Mouse (Mus musculus) stomach, embryonic 15.5 days (tissue): ENCODE data around the gene Rasl11b. TPM values are rescaled to one million over a fixed set of nuclear protein-coding genes. Genes with fewer than 3 reads are reported as not detected.

Source experiments
- ATAC-seq: fragments of 200-750 bp; cut with Nextera tagmentation; 2 replicates; pipeline ENCODE4 v1.8.0; 2017; ENCODE audit warnings: low read depth, moderate number of reproducible peaks, moderate TSS enrichment; ENCODE audit not compliant: insufficient read depth, low FRiP score
- H3K27ac ChIP-seq: fragments of 300-500 bp; sonication (generic); 2 replicates; pipeline ENCODE4 v1.5.1; 2015; ENCODE audit warnings: mild to moderate bottlenecking, inconsistent platforms
- H3K27me3 ChIP-seq: fragments of 300-500 bp; sonication (generic); replicated peaks from 2 replicates; pipeline ENCODE4 v1.6.1; 2015; ENCODE audit warnings: inconsistent platforms
- H3K36me3 ChIP-seq: fragments of 300-500 bp; sonication (generic); 2 replicates; pipeline ENCODE4 v1.6.1; 2015; ENCODE audit warnings: inconsistent platforms
- H3K4me1 ChIP-seq: fragments of 300-500 bp; sonication (generic); 2 replicates; pipeline ENCODE4 v1.6.1; 2015; ENCODE audit warnings: inconsistent platforms
- H3K4me2 ChIP-seq: fragments of 300-500 bp; sonication (generic); 2 replicates; pipeline ENCODE4 v1.6.1; 2015; ENCODE audit warnings: mild to moderate bottlenecking, inconsistent platforms
- H3K4me3 ChIP-seq: fragments of 300-500 bp; sonication (generic); replicated peaks from 2 replicates; pipeline ENCODE4 v1.5.1; 2015; ENCODE audit warnings: inconsistent platforms
- H3K9ac ChIP-seq: fragments of 300-500 bp; sonication (generic); 2 replicates; pipeline ENCODE4 v1.6.1; 2015; ENCODE audit warnings: inconsistent platforms
- H3K9me3 ChIP-seq: fragments of 300-500 bp; sonication (generic); 2 replicates; pipeline ENCODE4 v1.6.1; 2016; ENCODE audit warnings: inconsistent platforms
- WGBS: fragments of 180-500 bp; shearing (Covaris S2); methylation state at CpG from one replicate; pipeline ENCODE4 v1.1.7; 2015; 5-methylcytosine and 5-hydroxymethylcytosine counted together
- polyA plus RNA-seq: library from polyadenylated mRNA; unstranded; fragments of >200 nt; fragmentation: Nextera tagmentation; extraction: Ambion mirVana; gene quantifications from 2 replicates; pipeline ENCODE4 v1.2.1, GENCODE M21; 2015

The Rasl11b gene
- polyA plus RNA-seq: 47.9 and 50.3 TPM in 2 replicates

- H3K9ac ChIP-seq: peak within 1 kb of the TSS; percentile 98
- ATAC-seq: peak; percentile 91
- H3K9me3 ChIP-seq: no peaks in the 10 kb centered on the region
- peak within 1 kb of the TSS; percentile 97 for H3K4me3 ChIP-seq
- peaks cover 34% of the 10 kb centered on the region for H3K4me1 ChIP-seq
- H3K27me3 ChIP-seq: no peaks in the 10 kb centered on the region
- H3K27ac ChIP-seq: peak within 1 kb of the TSS; percentile 83
- under 1% methylated on average over 75 of the region's 82 CpGs for WGBS
- peak within 1 kb of the TSS; percentile 98 for H3K4me2 ChIP-seq
- H3K36me3 ChIP-seq: 0 out of 2 replicates have a peak, but pooled peaks cover 5% of the 10 kb centered on the region
Measured at GRCm38 (mm10) chr5:74194841-74195613, at the start of gene Rasl11b. Rasl11b (plus strand) TSS chr5:74195286.

- Histone ChIP-seq H3K36me3 (no peaks in the 10 kb centered on the region), H3K9me3 (no peaks in the 10 kb centered on the region), H3K4me1 (no peaks in the 10 kb centered on the region), H3K27ac (0 out of 2 replicates have a peak overlapping the region, but pooled peaks have one; percentile 28), H3K4me3 (no peak overlapping the region), H3K9ac (no peak overlapping the region), H3K4me2 (no peak overlapping the region), H3K27me3 (no peaks in the 10 kb centered on the region)
- 72% methylated on average over 10 of the region's 10 CpGs for WGBS
- no peak for ATAC-seq
Measured at GRCm38 (mm10) chr5:74147631-74148030, 47.5 kb upstream of the Rasl11b start.

DNA sequence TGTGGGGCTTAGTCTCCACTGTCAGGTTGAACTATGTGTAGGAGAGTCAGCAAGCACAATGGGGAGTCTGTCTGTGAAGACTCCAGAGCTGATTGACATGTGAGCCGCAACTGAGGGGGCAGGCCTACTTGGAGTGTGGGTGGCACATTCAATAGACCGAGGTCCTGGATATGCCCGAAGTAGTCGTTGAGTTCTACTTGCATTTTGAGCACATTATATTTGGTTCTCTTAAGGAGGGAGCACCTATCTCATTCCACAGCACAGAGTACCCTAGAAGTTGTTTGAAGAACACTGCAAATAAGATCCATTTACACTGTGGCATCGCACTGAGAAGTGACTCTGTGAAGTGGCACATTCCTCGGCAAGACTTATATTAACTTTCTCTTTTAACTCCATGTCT is 45.1 kb upstream of the Rasl11b start:
- Histone ChIP-seq H3K27ac (no peak overlapping the region), H3K4me1 (no peaks in the 10 kb centered on the region)
- WGBS: 78% methylated on average over 6 of the region's 6 CpGs

GRCm38 (mm10) chr5:74151774-74152173 is 43.3 kb upstream of the Rasl11b start:
- Histone ChIP-seq H3K4me1 (no peaks in the 10 kb centered on the region), H3K27me3 (no peaks in the 10 kb centered on the region), H3K9ac (no peak overlapping the region), H3K4me2 (no peak overlapping the region), H3K27ac (no peak overlapping the region), H3K9me3 (no peaks in the 10 kb centered on the region), H3K4me3 (no peak overlapping the region), H3K36me3 (no peaks in the 10 kb centered on the region)
- 79% methylated on average over 11 of the region's 11 CpGs for WGBS
- no peak for ATAC-seq

More for the DNA sequence above, 45.1 kb upstream of the Rasl11b start:
- no peak overlapping the region for H3K9ac ChIP-seq
- no peaks in the 10 kb centered on the region for H3K9me3 ChIP-seq
- no peak overlapping the region for H3K4me3 ChIP-seq
- no peaks in the 10 kb centered on the region for H3K27me3 ChIP-seq
- no peaks in the 10 kb centered on the region for H3K36me3 ChIP-seq
- H3K4me2 ChIP-seq: no peak overlapping the region
- no peak for ATAC-seq

GRCm38 (mm10) chr5:74155860-74156351 is 39.2 kb upstream of the Rasl11b start:
- no peak; the same call in 1 of the 2 replicates for ATAC-seq
- WGBS: 57% methylated on average over 7 of the region's 7 CpGs
- no peak overlapping the region for H3K9ac ChIP-seq
- H3K36me3 ChIP-seq: no peaks in the 10 kb centered on the region
- no peak overlapping the region for H3K4me3 ChIP-seq
- H3K4me2 ChIP-seq: no peak overlapping the region
- peaks cover 14% of the 10 kb centered on the region for H3K4me1 ChIP-seq
- no peaks in the 10 kb centered on the region for H3K27me3 ChIP-seq
- no peak overlapping the region for H3K27ac ChIP-seq
- H3K9me3 ChIP-seq: no peaks in the 10 kb centered on the region

GRCm38 (mm10) chr5:74158929-74159632 is 36.0 kb upstream of the Rasl11b start:
- H3K27ac ChIP-seq: no peak overlapping the region

DNA sequence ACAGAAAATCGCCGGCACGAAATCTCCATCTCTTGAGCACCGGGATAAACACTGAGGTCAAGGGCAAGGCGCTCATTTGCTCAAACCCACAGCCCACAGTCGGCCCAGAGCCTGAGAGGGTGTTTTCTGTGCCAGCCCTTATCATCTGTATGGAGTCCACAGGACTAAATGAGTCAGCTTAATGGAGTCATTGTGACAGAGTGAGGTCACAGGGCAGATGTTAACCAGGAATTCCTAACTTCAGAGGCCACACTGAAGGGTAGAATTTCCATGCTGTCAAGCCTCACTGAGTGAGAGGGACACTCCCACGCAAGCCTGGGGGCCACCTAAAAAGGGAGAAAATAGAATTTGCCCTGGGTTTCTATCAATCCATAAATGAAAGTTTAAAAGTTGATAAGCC is 35.2 kb upstream of the Rasl11b start:
- WGBS: 19% methylated on average over 7 of the region's 7 CpGs
- H3K27me3 ChIP-seq: no peaks in the 10 kb centered on the region
- no peaks in the 10 kb centered on the region for H3K36me3 ChIP-seq
- H3K4me2 ChIP-seq: no peak overlapping the region
- no peak overlapping the region for H3K4me3 ChIP-seq
- H3K9ac ChIP-seq: no peak overlapping the region
- ATAC-seq: no peak
- peaks cover 34% of the 10 kb centered on the region for H3K4me1 ChIP-seq
- peak overlapping the region; percentile 80; the same call in 1 of the 2 replicates for H3K27ac ChIP-seq
- H3K9me3 ChIP-seq: no peaks in the 10 kb centered on the region

More at GRCm38 (mm10) chr5:74158929-74159632, 36.0 kb upstream of the Rasl11b start:
- H3K4me3 ChIP-seq: no peak overlapping the region
- WGBS: 70% methylated on average over 6 of the region's 6 CpGs
- ATAC-seq: no peak
- no peak overlapping the region for H3K4me2 ChIP-seq
- H3K9me3 ChIP-seq: no peaks in the 10 kb centered on the region
- peaks cover 34% of the 10 kb centered on the region for H3K4me1 ChIP-seq
- H3K27me3 ChIP-seq: no peaks in the 10 kb centered on the region
- H3K36me3 ChIP-seq: no peaks in the 10 kb centered on the region
- H3K9ac ChIP-seq: no peak overlapping the region

GRCm38 (mm10) chr5:74160349-74160748 is 34.7 kb upstream of the Rasl11b start:
- Histone ChIP-seq H3K4me2 (no peak overlapping the region), H3K4me3 (no peak overlapping the region), H3K27me3 (no peaks in the 10 kb centered on the region), H3K4me1 (peaks cover 34% of the 10 kb centered on the region), H3K36me3 (no peaks in the 10 kb centered on the region), H3K9me3 (no peaks in the 10 kb centered on the region), H3K9ac (no peak overlapping the region), H3K27ac (peak overlapping the region; percentile 80; the same call in 1 of the 2 replicates)
- WGBS: 38% methylated on average over 4 of the region's 4 CpGs
- no peak for ATAC-seq

GRCm38 (mm10) chr5:74161297-74161926 is 33.7 kb upstream of the Rasl11b start:
- H3K9ac ChIP-seq: no peak overlapping the region
- H3K4me3 ChIP-seq: 0 out of 2 replicates have a peak overlapping the region, but pooled peaks have one; percentile 1
- peaks cover 34% of the 10 kb centered on the region for H3K4me1 ChIP-seq
- peak overlapping the region; percentile 48 for H3K4me2 ChIP-seq
- no peaks in the 10 kb centered on the region for H3K27me3 ChIP-seq
- H3K9me3 ChIP-seq: no peaks in the 10 kb centered on the region
- peak; percentile 84 for ATAC-seq
- 13% methylated on average over 15 of the region's 15 CpGs for WGBS
- H3K36me3 ChIP-seq: no peaks in the 10 kb centered on the region
- H3K27ac ChIP-seq: peak overlapping the region; percentile 80

GRCm38 (mm10) chr5:74162013-74162412 is 33.1 kb upstream of the Rasl11b start:
- Histone ChIP-seq H3K27ac (peak overlapping the region; percentile 80), H3K4me2 (peak overlapping the region; percentile 48), H3K36me3 (no peaks in the 10 kb centered on the region), H3K4me3 (0 out of 2 replicates have a peak overlapping the region, but pooled peaks have one; percentile 1), H3K9ac (no peak overlapping the region), H3K27me3 (no peaks in the 10 kb centered on the region), H3K4me1 (peaks cover 34% of the 10 kb centered on the region), H3K9me3 (no peaks in the 10 kb centered on the region)
- no peak for ATAC-seq
- WGBS: 46% methylated on average over 3 of the region's 3 CpGs

GRCm38 (mm10) chr5:74163141-74163540 is 31.9 kb upstream of the Rasl11b start:
- no peak overlapping the region for H3K9ac ChIP-seq
- 78% methylated on average over 6 of the region's 6 CpGs for WGBS
- H3K36me3 ChIP-seq: no peaks in the 10 kb centered on the region
- no peak overlapping the region for H3K4me2 ChIP-seq
- ATAC-seq: no peak
- no peaks in the 10 kb centered on the region for H3K27me3 ChIP-seq
- H3K4me3 ChIP-seq: no peak overlapping the region
- no peak overlapping the region for H3K27ac ChIP-seq
- peaks cover 36% of the 10 kb centered on the region for H3K4me1 ChIP-seq
- no peaks in the 10 kb centered on the region for H3K9me3 ChIP-seq
